Mouse (Mus musculus): ENCODE measurements around the gene Nipal4.

Gene Nipal4

DNA sequence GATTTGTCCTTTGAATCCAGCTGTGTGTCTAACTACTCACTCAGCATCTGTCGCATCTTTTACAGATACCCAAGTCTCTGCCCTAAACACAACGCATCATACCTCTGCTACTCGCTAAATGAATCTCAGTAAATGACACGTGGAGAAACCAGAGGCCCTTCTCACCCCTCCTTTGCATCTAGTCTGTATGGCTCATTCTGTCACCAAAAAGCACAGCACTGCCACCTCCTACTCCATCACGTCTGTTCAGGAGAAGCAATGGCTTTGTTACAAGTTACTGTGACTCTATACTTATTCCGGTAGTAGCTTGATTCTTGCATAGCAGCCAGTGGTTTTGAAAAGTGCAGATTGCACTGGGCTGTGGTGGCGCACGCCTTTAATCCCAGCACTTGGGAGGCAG, 9.4 kb downstream of the Nipal4 start:
- no peak for DNase-seq

DNA sequence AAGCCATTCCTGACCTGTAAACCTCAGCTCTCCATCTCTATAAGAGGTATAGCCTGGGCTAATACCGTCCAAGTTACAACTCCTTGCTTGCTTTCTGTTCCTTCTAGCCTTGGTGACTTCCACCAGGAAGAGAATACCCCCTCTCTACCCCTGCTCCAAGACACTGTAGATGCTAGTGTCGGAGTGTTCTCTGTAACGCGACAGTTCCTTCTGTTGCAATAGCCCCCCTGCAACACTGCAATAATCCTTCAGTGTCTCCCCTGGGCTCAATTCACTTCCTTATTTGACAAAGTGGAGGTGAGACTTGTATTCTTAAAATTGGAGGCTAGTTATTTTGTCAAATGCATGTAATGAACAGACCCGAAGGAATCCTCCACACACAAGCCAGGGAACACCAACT, 19.7 kb downstream of the Nipal4 start:
- no peak for DNase-seq

DNA sequence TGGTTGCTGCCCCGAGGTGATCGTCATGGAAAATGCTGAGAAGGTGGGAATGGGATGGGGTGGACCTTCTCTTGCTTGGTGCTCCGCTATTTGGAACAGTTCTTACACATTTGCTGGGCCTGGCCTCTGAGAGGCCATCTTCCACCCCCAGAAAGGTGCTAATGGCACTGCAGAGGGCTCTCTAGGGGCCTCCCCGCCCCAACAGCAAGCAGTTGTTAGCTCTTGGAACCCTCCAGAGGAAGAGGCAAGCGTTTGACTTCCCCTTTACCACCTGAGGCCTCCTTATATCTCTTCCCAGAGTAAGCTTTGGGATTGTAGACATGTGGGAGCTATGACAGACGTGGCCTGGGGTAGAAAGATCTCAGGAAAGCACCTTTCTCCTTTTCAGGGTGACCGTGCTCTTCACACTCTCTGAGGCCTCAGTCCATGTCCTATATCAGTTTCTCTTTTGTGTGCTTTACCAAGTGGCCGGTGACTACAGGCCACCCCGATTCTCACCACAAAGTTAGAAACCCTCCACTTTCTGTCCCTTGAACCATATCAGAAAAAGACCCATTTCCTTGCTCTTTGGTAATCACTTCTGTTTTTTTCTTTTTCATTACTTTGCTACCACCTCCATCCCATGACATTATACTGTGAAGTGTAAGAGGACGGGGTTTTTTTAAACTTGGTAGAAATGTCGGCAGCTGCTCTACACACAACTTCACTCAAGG, 21.0 kb downstream of the Nipal4 start:
- no peak for DNase-seq

DNA sequence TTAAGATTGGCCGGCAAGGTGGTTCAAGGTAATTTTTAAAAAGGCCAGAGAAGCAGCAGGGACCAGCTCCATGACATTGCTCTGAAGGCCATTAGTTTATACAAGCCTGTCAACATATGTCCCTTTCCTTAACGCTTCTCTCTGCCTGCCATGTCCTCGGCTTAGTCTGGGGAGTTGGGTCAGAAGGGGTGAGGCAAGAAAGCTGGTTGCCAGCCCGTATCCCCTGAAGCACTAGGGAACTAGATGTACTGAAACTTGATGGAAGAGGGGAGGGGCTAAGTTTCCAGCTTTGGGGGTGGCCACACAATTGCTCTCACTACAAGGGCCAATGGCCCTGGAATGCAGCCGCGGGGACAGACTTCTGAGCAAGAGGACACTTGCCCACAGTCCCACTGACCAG, 23.0 kb downstream of the Nipal4 start:
- no peak for DNase-seq

DNA sequence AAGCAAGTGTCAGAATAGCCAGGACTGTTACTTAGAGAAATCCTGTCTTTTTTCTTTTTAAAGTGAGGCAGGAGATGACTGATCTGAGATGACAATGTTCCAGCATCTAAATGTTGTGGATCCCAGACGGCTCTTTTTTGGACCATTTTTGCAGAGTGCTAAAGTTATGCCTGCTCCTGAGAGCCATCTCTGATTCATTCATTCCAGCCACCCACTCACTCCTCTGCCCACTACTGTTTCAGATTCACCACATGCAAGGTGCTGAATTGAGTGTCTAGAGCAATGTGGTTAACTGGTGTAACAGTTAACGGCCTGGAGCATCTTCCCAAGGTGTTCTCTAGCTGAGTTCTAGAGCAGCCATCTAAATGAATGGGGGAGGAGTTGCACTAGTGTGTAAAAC, 31.4 kb downstream of the Nipal4 start:
- DNase-seq, result no peak

DNA sequence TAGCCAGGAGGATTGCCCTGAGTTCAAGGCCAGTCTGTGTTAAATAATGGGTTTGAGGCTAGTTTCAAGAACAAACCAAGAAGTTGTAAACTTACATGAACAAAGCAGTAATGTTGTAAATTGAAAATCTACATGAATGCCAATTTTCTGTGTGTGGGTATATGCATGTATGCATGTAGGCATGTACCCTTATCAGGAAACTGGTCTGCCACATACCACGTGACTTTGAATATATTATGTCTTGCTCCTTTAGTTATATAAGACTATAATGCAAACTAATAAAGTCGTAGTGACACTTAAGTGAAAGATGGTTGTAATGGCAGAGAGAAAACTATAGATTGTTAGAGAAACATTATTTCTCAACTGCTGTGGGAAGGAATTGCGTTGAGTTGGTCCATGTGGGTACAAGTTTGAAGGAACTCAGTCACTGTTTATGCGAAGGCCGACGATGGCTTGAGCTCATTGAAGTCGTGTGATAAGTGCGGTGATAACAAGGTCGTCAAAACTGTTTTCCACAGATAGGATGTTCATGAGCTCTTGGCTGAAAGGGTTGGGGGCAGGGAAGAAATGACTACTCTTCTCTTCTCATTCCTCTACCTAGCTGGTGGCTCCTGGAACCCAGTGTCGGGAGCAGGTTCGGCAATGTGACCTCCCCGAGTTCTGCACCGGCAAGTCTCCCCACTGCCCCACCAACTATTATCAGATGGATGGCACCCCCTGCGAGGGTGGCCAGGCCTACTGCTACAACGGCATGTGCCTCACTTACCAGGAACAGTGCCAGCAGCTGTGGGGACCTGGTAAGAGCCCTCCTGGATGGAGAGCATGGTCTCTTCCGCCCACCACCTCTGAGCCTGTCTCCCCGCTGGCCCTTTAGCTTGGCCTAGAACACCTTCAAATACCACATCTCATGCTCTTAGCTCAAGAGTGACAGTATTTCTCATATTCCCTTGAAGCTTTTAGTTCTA, 35.0 kb downstream of the Nipal4 start:
- no peak for DNase-seq

DNA sequence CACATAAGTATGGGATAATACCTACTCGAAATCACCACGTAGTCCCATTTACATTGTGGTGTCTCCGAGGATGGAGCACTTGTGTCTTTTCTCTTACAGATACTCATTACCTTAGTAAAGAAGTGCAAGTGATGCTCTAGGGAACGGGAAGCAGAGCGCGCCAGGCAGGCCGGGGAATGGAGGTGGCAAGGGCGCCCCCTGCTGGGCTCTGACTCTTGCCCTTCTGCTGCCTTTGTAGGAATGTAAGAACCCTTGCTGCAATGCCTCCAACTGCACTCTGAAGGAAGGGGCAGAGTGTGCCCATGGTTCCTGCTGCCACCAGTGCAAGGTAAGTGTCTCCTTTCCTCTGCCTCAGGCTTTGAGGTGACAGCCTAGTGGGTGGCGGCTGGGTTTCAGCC, 37.8 kb downstream of the Nipal4 start:
- DNase-seq, result peak; percentile 72 to 73

DNA sequence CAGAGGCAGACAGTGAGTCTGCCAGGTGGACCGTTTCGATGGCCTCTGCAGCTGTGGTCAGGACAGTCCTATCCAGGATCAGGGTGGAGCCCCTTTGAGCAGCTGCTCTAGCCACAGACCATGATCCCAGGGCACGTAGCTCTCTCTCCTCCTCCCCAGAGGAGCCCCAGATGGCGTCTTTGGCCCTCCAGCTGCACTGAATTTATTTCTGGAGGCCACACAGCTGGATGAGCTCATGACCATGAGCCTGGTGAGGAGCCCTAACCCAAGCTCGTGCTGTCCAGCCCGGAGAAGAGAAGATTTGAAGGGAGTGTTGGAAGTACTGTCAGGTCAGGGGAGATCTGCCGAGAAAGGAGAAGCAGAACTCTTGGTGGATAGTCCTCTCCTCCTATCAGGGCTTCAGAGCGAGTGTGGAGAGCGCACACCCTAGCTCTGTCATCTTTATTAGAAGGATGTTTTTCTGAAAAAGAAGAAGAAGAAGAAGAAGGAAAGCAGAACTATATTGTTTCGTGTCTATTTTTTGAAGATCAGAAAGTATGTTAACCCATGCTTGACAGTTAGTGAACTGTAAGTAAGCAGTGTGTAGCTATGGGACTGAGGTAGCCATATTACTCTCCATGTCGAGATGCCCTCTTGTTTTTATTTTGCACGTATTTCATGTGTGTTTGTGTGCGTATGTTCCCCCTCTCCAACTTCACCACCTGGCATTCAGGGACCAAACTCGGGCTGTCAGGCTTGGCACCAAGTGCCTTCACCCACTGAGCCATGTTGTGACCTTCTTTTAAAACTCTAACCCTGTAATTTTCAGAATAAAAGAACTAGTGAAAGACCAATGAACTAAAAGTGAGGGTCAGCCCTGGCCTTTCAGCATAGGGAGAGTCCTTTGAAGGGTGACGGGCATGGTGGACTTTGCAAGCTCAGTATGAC, 38.4 kb downstream of the Nipal4 start:
- no peak for DNase-seq

DNA sequence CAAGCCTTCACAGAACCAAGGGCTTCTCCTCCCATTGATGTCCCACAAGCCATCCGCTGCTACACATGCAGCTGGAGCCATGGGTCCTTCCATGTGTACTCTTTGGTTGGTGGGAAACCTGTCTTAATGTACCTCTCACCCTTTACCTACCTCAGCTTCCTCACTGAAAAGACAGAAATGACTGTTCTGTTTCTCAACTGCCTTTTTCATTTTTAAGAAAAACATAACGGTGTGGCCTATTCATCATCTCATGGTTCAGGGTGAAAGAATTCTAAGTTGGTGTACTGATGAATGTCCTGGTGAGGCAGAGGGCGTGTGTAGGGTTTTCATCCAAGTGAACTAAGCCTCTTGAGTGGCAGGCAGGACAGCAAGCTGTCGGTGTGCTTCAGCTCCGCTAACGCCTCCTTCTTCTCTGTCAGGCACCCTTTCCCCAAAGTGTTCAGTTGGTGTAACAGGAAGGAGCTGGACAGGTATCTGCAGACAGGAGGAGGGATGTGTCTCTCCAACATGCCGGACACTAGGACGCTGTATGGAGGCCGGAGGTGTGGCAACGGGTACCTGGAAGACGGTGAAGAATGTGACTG, 39.4 kb downstream of the Nipal4 start:
- no peak for DNase-seq

DNA sequence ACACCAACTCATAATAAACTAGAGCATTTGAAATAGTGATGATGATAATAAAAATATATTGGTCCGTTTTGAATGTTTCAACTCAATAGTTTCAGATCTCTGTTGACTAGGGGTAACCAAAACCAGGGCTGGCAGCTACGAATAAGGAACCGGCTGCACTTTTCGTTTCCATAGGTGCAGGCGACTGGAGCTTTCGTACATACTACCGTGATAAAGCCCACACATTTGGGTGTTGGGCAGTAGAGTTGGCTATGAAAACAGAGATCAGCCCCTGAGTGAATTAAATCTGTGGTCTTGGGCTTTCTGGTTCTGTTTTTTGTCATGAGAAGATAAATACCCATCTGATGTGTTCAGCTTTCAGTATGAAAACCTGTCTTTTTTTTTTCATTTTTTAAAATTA, 40.0 kb downstream of the Nipal4 start:
- DNase-seq, result no peak

DNA sequence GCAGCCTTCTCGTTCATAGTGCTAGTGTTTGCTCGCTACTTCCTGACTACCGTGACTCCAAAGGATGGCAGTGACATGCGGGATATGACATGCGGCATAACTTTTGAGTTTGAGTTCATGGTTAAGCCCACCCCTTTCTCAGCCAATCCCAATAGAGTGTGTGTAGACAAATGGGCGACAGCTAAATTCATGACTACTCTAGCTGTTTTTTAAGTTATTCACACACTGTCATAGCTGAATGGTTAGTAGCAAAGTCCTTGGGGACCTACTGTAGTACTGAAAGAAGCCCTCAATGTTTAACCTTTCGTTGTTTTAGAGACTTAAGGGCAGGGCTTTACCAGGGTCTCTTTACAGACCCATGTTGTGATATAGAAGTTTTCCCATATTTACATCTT, 40.5 kb downstream of the Nipal4 start:
- no peak for DNase-seq

DNA sequence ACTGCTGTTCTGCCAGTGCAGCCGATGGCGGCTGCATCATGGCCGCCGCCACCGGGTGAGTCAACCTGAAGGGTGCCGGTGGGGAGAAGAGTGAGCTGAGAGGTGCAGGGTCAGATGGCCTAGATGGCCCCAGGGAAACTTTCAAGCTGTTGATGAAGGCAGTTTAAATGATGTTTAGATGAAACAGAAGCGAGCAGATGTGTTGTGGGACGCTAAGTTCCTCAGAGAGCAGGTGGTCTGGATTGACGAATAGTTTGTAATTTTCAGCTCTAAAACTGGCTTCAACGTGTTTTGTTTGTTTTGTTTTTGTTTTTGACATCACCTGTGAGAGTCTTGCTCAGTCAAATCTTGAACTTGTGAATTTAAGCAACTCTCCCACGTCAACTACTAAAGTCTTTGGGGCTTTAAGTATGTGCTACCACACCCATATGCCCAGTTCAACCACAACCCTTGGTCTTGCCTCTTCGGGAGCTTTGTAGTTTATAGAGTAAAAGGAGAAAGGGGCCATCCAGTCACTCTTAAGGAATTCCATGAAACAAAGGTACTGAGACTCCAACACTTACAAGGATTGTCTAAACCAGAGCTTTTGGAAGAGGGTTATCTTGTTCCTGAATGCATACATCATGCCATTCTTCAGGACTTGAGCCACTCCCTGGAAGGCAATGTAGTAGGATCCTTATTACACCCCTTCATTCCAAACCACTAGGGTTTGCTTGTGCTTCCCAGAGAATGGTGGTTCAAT, 41.0 kb downstream of the Nipal4 start:
- no peak for DNase-seq

DNA sequence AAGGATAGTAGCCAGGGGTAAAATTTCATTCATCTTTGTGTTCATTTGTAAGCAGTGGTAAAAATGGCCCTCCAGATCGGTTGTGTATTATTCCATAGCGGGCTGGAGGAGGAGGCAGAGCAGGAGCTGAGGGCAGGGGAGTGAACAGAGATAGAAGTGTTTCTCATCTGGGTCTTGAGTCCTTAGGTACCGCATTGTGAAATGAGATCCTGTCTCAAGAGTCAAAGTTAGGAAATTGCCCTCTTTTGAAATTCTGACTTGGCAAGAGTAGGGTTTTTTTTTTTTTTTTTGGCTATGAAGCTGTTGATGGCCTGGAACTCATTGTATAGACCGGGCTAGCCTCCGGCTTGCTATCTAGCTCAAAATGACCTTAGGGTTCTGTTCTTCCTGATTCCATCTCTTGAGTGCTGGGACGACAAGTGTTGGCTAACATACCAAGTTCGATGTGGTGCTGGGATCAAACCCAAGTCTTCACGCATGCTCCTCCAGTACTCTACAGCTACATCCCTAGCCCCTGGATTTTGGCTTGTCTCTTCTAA, 42.9 kb downstream of the Nipal4 start:
- no peak for DNase-seq

DNA sequence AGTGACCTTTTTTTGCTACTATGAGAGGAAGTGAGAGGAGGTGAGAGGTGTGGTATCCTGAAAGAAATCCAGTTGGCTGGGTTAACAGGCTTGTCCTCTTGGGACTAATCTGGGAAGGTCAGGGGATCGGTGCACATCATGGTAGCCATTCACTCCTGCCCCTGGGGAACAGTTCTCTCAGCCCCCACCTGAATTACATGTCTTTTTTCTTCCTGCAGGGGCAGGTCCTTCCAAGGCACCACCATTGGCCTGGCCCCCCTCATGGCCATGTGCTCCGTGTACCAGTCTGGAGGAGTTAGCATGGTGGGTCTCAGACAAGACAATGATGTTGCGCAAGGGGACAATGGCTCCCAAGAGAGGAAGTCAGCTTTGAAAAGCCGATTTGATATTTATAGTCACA, 43.4 kb downstream of the Nipal4 start:
- DNase-seq, result no peak

DNA sequence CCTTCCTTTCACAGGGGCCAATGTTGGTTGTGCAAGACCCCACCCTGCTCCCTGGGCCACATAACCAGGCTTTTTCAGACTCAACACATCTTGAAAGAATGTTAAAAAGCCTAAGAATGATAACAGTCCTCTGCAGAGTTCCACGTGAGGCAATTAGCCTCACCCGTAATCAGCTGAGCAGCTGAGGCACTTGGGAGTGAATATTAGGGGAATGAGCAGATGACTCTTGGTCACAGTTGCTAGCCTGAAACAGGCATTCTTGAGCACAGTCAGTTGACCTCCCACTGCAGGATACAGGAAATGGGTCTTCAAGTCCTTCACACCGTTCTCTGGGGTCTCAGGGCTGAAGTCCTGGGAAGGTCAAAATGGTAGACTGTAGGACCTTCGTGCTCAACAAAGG, 44.6 kb downstream of the Nipal4 start:
- DNase-seq, result no peak

DNA sequence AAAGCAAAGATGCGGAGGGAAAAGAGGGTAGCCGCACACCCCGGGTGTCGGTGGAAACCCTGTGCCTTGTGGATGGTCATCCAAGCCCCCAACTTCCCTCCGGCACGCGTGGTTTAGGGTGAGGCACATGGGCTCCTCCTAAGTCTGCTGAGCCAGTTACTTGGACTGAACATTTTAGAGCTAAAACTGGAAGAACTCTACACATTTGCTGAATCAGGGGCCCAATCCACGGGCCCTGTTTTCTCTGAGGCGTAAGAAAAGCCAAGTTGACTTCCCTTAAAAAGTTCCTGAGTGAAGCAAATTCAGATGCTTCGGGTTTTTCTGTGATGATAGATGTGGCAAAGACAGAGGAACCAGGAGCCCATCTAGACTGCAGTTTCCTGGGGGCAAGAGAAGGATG, 46.2 kb downstream of the Nipal4 start:
- DNase-seq, result no peak

DNA sequence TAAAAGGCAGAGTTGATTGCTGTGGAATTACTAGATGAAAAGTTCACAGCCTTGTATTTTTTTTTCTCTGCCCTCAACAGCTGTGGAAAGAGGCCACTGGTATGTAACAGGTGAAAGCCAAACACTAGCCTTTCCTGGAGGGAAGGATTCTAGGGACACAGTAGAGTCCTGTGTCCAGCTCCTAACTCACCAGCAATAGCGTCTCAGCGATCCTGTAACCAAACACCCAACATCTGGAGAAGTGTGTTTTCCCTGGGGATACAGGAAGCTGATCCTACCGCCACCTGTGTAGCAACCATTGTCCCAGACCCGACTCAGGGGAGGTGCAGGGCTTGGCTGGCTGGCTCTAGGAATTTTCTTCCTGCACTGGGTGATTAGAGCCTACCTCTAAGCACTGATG, 46.7 kb downstream of the Nipal4 start:
- no peak for DNase-seq

DNA sequence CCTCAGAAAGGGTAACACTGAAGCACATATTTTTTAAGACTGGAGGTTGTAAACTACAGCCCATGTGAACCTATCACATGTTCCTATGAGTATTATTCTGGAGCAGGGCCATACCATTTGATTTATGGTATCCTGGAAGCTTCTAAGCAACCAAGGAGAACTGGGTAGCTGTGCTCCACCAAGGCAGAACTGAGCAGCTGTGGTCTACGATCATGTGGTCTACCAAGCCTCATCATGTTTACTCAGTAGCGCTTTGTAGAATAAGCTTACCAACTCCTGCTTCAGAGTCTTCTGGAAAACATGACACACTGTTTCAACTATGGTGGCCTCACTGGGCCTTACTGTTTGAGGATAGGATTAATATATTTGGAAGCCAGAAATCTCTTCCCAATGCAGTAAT, 49.8 kb downstream of the Nipal4 start:
- no peak for DNase-seq

DNA sequence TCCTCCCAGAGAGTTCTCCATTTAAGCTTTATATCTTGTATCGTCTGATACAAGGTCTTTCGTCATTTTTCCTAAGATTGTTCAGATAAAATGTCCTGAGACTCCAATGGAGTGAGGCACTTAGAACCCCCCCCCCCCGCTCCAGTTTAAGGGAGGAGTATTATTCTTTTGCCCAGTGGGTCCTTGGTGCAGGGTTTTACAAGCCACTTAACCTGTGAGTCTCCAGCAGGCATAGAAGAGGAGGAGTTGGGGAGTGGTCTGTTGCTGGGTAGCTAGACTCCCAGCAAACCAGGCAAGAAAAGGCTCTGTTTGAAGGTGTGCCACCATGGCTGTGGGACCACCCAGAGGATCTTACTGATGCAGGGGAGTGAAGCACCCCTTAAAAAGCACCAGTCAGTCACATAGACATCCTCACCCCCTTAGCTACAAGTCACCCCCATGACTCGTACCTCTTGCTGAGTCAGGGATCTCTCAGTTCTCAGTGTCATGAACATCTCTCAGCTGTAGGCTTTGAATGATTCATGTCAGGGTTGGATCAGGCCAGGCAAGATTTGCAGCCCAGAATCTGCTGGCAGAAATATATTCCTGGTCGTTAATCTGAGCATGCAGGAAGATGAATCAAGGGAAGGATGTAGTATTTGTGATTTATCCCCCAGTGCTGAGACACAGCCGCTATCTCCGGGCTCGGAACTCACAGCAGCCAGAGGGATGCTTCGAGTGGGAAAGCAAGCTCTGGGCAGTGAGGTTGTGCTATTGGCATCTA, 50.7 kb downstream of the Nipal4 start:
- no peak for DNase-seq

DNA sequence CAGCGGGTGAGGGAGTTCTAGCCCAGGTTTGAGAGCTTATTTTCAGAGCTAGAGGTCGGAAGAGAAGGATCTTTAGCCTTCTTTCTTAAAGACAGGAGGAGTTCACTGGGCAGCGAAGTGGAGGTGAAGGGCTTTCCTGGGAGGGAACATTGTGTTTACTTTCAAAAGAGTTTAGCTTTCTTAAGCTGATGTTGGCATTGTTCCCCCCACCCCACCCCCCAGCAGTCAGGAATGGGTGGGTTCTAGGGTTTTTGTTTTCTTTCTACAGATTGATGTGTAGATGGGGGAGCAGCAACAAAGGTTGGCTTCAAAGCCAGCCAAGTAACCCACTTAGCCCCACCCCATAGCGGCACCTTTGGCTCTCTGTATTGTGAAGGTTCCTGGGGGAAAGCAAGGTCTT, 51.3 kb downstream of the Nipal4 start:
- no peak for DNase-seq

DNA sequence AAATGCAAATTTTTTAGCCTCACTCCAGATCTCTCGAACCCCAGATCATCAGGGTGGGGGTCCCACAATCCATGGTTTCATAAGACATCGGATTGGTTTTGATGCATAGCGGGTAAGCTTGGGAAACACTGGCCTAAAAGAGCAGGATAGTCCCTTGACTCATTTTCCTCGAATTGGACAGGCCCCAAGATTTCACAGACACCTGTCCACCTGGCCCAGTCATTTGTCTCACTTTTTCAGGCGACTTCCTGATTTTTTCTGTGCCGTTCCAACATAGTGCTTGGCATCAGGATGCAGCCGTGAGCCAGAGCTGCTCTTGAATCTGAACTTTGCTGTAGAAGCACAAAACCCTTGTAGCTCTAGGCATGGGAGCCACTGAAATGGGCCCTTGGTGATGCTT, 52.1 kb downstream of the Nipal4 start:
- DNase-seq, result peak; percentile 39 to 50
